Mouse (Mus musculus): ENCODE results near the gene Fbrsl1. TPM values are rescaled to one million over a fixed set of nuclear protein-coding genes. Genes with fewer than 3 reads are reported as not detected.

Gene Fbrsl1
- 12.8 TPM for polyA plus RNA-seq (2014; fragmentation: Illumina TruSeq; extraction: RNeasy Lipid Tissue Mini Kit (QIAGEN cat#74804); ENCODE audit: insufficient read depth, low read depth, low replicate concordance)

DNA sequence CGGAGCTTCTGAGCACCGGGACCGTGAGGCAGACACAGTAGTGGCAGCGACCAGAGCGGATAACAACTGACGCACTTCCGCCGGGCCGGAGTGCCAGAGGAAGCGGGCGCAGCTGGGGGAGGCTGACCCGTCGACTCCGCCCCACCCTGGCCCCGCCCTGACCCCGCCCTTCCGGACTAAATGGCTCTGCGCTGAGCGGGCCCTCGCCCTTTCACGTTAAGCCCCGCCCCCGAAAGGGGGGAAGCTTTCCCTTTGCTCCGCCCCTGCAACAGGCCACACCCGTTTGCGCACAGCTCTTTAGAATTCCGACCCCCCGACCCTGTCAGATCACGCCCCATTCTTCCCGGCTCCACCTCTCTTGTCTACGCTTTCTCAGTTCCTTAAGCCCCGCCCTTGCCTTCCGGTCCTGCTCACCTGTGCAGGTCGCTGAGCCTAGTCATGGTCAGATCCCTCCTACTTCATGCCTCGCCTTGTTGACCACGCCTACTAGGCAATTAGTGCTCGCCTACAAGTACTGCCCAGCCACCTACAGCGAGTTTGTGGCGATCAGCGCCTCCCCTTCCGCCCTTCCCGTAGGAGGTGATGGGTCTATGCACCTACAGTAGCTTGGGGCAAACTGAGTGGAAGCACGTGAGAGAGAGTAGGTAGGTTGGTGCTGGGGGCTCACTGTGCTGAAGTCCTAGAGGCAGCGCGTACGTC, at the start of gene Fbrsl1:
TSS of gene Fbrsl1 (minus strand) at position 68 of the 699 bp plus-strand sequence.

DNA sequence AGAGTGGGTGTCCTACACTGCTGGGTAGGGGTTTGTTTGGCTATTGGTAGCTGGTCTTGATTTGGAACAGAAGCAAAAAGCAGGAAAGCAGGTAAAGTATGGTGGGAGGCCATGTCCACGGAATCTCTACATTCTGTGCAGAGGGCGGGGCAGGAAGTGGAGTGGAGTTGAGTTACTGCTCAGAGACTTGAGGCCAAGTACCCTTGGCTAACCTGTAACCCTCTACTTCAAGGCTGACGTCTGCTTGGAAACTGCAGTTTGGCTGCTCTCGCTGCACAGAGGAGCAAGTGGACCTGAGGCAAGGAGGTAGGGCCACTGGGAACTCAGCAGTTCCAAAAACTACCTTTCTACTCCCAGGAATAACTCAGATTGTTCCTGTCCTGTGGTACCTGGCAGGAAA, 103.8 kb downstream of the Fbrsl1 start, which contains the start of gene Lrcol1:
TSS of gene Lrcol1 (plus strand) at position 207 of the 400 bp plus-strand sequence.

DNA sequence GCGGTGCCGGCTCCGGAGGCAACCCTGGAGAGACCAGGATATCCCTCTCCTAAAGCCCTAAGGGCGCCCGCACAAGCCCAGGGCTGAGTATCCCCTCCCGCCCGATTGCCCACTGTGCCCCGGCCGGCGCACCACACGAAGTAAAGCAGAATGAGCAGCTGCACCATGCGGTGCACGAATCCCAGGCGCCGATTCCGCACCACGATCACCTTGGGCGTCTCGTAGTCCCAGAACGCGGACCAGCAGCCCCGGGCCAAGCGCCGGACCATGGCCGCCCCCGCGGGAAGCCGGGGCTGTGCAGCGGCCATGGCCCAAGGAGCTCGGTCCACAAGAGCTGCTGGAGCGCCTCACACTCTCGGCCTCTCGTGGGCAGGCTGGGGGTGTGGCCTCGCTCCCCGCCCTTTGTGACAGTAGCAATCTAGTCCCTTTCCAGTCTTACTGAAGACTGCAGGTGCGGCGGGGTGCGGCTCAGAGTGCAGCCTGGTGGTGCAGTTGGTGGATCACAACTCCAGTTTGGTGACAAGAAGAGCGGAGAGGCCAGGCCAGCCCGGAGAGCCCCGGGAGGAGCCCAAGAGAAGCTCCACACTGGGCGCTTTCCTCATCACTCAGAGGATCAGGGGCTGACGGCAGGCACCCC, 105.5 kb downstream of the Fbrsl1 start, which contains the start of gene P2rx2:
TSS of gene P2rx2 (minus strand) at position 565 of the 637 bp plus-strand sequence.

Other genes with a start within 250 kb of the Fbrsl1 start
- gene Ankle2, start 217.5 kb downstream of the Fbrsl1 start, polyA plus RNA-seq (2014; fragmentation: Illumina TruSeq; extraction: RNeasy Lipid Tissue Mini Kit (QIAGEN cat#74804); ENCODE audit: insufficient read depth, low read depth, low replicate concordance) = 9.2 TPM
- 16.7 TPM for gene Pgam5, start 178.6 kb downstream of the Fbrsl1 start, polyA plus RNA-seq (2014; fragmentation: Illumina TruSeq; extraction: RNeasy Lipid Tissue Mini Kit (QIAGEN cat#74804); ENCODE audit: insufficient read depth, low read depth, low replicate concordance)
- gene Pxmp2, start 162.3 kb downstream of the Fbrsl1 start, polyA plus RNA-seq (2014; fragmentation: Illumina TruSeq; extraction: RNeasy Lipid Tissue Mini Kit (QIAGEN cat#74804); ENCODE audit: insufficient read depth, low read depth, low replicate concordance) = 21.2 TPM
- 1.0 TPM for gene Pole, start 162.2 kb downstream of the Fbrsl1 start, polyA plus RNA-seq (2014; fragmentation: Illumina TruSeq; extraction: RNeasy Lipid Tissue Mini Kit (QIAGEN cat#74804); ENCODE audit: insufficient read depth, low read depth, low replicate concordance)
- 0.56 TPM for gene P2rx2, start 105.3 kb downstream of the Fbrsl1 start, polyA plus RNA-seq (2014; fragmentation: Illumina TruSeq; extraction: RNeasy Lipid Tissue Mini Kit (QIAGEN cat#74804); ENCODE audit: insufficient read depth, low read depth, low replicate concordance)
- 0.40 TPM for gene Lrcol1, start 103.8 kb downstream of the Fbrsl1 start, polyA plus RNA-seq (2014; fragmentation: Illumina TruSeq; extraction: RNeasy Lipid Tissue Mini Kit (QIAGEN cat#74804); ENCODE audit: insufficient read depth, low read depth, low replicate concordance)
- gene Galnt9, start 95.9 kb upstream of the Fbrsl1 start, polyA plus RNA-seq (2014; fragmentation: Illumina TruSeq; extraction: RNeasy Lipid Tissue Mini Kit (QIAGEN cat#74804); ENCODE audit: insufficient read depth, low read depth, low replicate concordance) = 1.2 TPM
- 8.3 TPM for gene Noc4l, start 204.9 kb upstream of the Fbrsl1 start, polyA plus RNA-seq (2014; fragmentation: Illumina TruSeq; extraction: RNeasy Lipid Tissue Mini Kit (QIAGEN cat#74804); ENCODE audit: insufficient read depth, low read depth, low replicate concordance)
- gene Ddx51, start 204.9 kb upstream of the Fbrsl1 start, polyA plus RNA-seq (2014; fragmentation: Illumina TruSeq; extraction: RNeasy Lipid Tissue Mini Kit (QIAGEN cat#74804); ENCODE audit: insufficient read depth, low read depth, low replicate concordance) = 10.1 TPM

Data from lung, adult 10 weeks (tissue).